Mouse (Mus musculus) NIH3T3 (cell line): ENCODE data around the gene Olfr1461.

Source experiments
- DNase-seq: peaks from one replicate; pipeline ENCODE4 v3.0.0-alpha.2; 2012; ENCODE audit warnings: low read depth

Gene Olfr1461

DNA sequence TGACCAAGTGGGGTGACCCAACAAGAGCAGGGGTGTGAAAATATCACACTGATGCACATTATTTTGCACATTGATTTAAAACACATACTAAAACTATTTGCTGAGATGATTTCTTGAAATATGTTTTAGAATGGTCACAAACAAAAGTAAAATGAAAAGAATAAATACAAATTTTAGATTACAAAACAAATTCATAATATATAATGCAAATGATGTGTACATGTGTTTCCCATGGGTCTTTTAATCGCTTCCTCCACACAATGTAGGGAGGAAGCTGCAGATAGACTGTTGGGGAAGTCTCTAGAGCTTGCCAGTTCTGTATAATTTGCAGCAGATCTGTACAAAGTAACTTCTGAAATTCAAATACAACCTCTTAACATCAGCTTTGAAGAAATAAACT lies at the start of gene Olfr1461:
Gene Olfr1461 (plus strand): TSS at position 301 of the 400 bp plus-strand sequence.
- no peak for DNase-seq

DNA sequence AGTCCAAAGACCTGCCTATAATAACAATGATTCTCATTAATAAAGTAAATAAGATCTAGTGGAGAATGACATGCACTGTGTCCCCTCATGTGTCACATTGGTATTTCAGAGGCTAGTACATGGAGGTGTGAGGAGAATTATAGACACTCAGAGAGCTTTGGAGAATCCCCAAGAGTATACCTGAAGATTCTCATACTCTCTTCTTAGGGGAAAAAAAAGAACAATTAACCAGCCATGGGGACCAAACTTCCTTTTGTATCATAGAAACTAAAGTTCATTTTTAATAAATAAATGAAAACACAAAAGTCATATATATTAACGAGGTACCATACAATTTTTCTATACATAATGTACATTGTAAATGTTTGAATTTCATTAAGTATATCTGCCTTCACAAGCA lies 13.4 kb upstream of the Olfr1461 start, which contains the start of gene Olfr1459:
Gene Olfr1459 (minus strand): TSS at position 101 of the 400 bp plus-strand sequence.
- no peak for DNase-seq

- no peak for DNase-seq
Observed at GRCm38 (mm10) chr19:13185434-13185833, 22.6 kb downstream of the Olfr1461 start, which contains the start of gene Olfr1462. Olfr1462 (plus strand) TSS chr19:13185734.
